Mouse (Mus musculus) retina, embryonic 14.5 days (tissue): ENCODE results near the gene Wdfy2.

ENCODE experiments used
- DNase-seq: peaks from one replicate; pipeline ENCODE4 v3.0.0-alpha.2; 2015; ENCODE audit warnings: low spot score

Wdfy2 gene

GRCm38 (mm10) chr14:62844226-62844625 lies 6.7 kb downstream of the Wdfy2 start:
- no peak for DNase-seq

DNA sequence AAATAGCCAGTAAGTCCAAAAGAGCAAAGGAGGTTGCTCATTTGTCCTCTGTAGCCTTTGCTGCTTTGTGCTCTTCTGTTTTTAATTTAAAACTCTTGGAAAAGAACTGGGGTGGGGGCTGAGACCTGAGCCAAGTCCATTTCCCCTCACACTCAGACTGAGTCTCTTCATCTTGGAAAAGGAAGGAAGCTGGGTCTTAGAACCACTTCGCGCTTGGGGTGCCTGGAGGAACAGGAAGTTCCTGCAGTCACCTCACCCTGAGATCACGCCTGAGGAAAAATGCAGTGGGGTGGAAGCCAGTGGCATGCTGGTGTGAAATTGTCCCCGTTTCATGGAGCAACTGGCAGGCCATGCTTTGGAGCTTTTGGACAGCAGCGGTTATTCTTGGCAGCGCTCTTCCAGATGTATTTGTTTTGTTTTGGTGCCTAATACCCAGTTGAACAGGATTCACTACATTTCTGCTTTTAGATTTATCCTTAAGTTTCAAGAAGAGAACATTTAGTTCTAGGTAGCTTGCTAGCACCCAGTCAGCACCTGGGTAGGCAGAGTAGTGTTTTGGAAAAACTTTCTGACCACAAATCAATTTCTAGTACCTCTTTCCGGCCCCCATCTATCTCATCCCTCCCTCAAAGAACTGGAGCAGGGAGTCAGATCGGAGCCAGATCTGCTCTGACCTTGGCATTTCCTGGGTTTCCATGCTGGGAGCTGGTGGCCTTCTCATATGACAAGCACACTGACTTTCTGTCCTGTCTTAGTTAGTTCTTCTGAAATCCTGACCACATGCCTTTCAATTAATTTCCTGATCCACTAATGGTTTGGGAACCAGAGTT lies 7.7 kb downstream of the Wdfy2 start:
- no peak for DNase-seq

DNA sequence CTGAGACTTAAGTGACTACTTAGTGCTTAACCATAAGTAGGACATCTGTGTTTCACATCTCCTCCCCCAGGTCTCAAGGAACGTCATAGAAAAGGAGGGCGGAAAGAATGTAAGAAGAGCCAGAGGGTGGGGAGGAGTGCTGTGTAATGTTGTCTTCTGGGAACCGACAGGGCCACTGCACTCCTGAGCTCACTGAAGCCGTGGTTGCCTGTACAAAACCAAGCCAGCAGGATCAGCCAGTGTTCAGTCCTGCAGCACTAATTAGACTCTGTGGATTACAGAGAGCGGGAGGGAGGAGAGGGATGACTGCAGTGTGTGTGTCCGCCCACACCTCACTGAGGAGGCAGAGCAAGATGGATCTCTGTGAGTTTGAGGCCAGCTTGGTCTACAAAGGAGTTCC lies 13.5 kb downstream of the Wdfy2 start:
- DNase-seq, result peak; percentile 79

GRCm38 (mm10) chr14:62852840-62853239 lies 15.4 kb downstream of the Wdfy2 start:
- no peak for DNase-seq

- no peak for DNase-seq
Measured at GRCm38 (mm10) chr14:62855077-62855835, 17.8 kb downstream of the Wdfy2 start.

GRCm38 (mm10) chr14:62855863-62856262 lies 18.4 kb downstream of the Wdfy2 start:
- no peak for DNase-seq

DNA sequence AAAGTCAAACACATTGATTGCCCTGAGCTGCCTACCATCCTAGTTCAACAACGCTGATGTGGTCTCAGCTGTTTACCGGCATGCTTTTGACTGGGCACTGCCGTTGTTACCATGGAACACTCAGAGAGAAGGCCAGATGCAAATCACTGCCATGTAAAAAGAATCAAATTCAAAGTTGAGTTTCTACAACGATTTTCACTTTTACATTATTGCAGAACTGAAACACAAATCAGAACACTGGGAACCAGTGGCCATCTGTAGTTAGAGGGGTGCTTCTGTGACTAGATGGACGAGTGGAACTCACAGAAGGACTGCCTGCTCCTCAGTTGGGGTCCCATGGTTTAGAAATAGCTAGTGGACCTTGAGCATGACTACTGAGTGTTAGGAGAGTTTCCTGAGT lies 19.0 kb downstream of the Wdfy2 start:
- DNase-seq, result no peak

DNA sequence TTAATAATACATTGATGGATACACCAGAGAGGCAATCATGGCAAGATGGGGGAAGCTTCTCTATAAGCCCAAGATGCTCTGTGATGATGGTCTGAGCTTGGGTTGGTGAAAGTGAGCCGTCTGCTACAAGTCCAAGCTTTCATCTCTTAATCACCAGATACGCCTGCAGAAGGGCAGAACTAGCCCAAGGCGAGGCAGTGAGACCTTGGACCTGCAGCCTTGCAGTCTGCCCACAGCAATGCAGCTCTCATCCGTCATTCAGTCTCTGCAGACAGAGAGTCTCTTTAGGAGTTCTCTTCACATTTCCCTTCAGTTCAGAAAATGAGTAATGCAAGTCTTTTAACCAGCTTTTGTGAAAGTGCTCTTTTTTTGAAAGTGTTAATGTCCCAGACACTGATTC lies 20.4 kb downstream of the Wdfy2 start:
- no peak for DNase-seq

DNA sequence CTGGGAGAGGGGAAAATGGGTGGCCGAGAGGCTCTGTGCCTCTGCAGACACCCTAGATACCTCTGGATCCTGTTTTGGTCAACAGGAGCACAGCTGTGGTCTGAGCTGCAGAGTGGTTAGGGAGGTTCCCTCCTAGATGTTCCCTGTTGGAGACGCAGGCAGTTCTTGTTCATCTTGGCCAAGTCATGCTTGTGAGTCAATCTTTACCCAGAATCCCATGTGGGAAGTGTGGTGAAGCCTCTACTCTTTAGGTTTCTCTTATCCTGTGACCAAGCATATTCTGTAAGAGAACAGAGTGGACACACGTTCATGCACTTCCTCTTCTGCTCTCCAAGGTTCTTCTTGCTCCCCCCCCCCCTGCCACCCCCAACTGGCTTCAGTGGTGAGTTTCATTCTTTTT lies 20.8 kb downstream of the Wdfy2 start:
- DNase-seq, result no peak

GRCm38 (mm10) chr14:62862564-62862963 lies 25.1 kb downstream of the Wdfy2 start:
- no peak for DNase-seq

- DNase-seq, result no peak
Measured at GRCm38 (mm10) chr14:62864254-62864653, 26.8 kb downstream of the Wdfy2 start.

GRCm38 (mm10) chr14:62865405-62865804 lies 27.9 kb downstream of the Wdfy2 start:
- no peak for DNase-seq

DNA sequence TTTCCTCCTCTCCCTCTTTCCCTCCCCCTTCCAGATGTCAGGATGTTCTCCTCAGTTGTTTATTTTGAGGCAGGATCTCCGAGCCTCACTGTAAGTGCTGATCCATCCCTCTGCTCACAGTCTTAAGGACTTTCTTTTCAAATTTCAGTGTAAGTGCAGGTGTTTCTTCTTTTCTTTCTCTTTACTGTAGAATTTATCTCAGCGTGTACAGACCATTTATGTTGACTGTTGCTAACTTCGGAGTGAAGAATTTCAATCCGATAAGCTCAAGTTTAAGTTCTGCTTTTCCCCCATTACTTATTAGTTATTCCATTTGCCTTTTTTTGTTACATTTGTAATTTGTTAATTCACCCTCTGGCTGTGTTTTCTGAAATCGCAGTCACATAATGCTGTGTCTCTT lies 29.6 kb downstream of the Wdfy2 start:
- no peak for DNase-seq

GRCm38 (mm10) chr14:62867576-62867975 lies 30.1 kb downstream of the Wdfy2 start:
- no peak for DNase-seq

- peak; percentile 35 for DNase-seq
Measured at GRCm38 (mm10) chr14:62868254-62868653, 30.8 kb downstream of the Wdfy2 start.

GRCm38 (mm10) chr14:62870238-62870638 lies 32.8 kb downstream of the Wdfy2 start:
- DNase-seq, result no peak

DNA sequence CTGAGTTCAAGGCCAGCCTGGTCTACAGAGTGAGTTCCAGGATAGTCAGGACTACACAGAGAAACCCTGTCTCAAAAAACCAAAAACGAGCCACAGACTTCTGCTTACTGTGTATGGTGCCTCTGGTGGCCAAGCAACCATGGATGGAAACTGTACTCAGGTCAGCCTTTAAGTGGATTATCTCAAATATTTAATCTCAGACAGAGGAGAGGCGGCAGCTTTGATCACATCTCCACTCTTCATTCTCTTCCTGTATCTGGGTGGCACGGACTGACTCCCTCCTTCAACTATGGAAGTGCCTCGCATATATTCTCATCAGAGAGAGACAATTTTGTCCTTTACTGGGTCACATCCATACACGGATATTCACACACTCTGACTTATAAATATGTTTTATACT lies 34.0 kb downstream of the Wdfy2 start:
- no peak for DNase-seq

DNA sequence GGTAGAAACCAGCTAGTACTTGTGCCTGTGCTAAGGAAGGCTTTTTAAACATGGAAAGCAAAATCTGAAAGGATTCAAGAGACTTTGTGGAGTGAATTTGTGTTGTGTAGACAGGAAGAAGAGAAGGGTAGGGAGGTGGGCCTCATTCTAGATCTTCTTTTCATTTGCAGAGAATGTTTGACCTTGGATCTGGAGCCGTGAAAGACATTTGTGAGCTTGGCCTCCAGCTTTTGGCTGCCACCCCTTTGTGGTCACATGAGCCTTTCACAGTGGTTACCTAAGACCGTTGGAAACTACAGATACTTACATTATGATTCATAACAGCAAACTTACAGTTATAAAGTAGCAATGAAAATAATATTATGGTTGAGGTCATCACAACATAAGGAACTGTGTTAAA lies 34.5 kb downstream of the Wdfy2 start:
- DNase-seq, result no peak

DNA sequence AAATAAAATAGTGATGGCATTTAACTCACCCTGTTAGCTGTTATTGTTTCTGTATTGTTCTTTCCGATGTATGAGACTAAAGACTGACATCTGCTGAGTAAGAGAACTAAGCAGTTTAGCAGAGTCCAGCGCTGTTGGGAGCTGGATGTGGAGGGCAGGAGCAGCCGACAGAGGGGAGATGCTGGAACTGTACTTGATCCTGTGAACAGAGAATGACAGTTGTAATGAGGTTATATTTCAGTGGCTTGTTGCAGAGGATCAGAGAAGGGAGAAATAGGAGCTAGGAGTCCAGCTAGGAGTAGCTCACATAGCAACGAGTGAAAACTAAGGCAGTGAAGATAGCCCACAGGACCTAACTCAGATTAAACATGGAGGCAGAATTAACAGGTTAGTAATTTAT lies 36.3 kb downstream of the Wdfy2 start:
- no peak for DNase-seq

- DNase-seq, result no peak
Measured at GRCm38 (mm10) chr14:62874348-62874747, 36.9 kb downstream of the Wdfy2 start.

- no peak for DNase-seq
Measured at GRCm38 (mm10) chr14:62878076-62878475, 40.6 kb downstream of the Wdfy2 start.

GRCm38 (mm10) chr14:62878634-62879430 lies 41.4 kb downstream of the Wdfy2 start:
- DNase-seq, result no peak

GRCm38 (mm10) chr14:62879497-62879896 lies 42.0 kb downstream of the Wdfy2 start:
- peak; percentile 82 for DNase-seq
